ENCODE assay signal across 33 mouse cellular contexts in genomic region chrX:60055185-60055584, GRCm38 (mm10). TPM values are rescaled to one million over a fixed set of nuclear protein-coding genes. Genes with fewer than 3 reads are reported as not detected.
DNase-seq lines count a peak whose midpoint lies in the region; ATAC-seq and TF ChIP-seq lines count a peak whose summit lies in the region.
"Had no signal": no experiment of that assay in that cellular context is flagged by ENCODE, and none has a peak within 500 bp of the region (broad histone marks: within the 10 kb centered on the region; RNA-seq: fewer than 3 reads in every experiment).

No protein-coding gene starts in this region.

- no peak for DNase-seq in lung, postnatal 0 days (ENCODE audit: low spot score)
- no peak for DNase-seq in limb, embryonic 10.5 days (ENCODE audit: low spot score)
- DNase-seq in spleen, postnatal 10 days (ENCODE audit: low spot score in 2 of 2) = no peak
- DNase-seq in T-cell, adult 2 months (ENCODE audit: low spot score) = no peak
- DNase-seq: adrenal gland, postnatal 25 days; cerebellum, adult 18-20 months; cerebellum, postnatal 10 days; gastrocnemius, postnatal 10 days; heart, postnatal 14 days; kidney, adult 9 months; kidney, postnatal 14 days; lung, postnatal 36 days; right cerebral cortex, adult 18-20 months; thymus, adult 2 months; thymus, postnatal 36 days had no signal

- no peaks in the 10 kb centered on the region for H3K27me3 ChIP-seq in lung, embryonic 15.5 days
- H3K27me3 ChIP-seq in lung, postnatal 0 days (replicated peaks; ENCODE audit: insufficient read depth, low read length) = no peaks in the 10 kb centered on the region
- H3K27me3 ChIP-seq in intestine, postnatal 0 days (replicated peaks; ENCODE audit: control insufficient read depth, insufficient read depth, low read length) = no peaks in the 10 kb centered on the region
- H3K27me3 ChIP-seq in stomach, embryonic 15.5 days (replicated peaks) = no peaks in the 10 kb centered on the region
- H3K27me3 ChIP-seq in limb, embryonic 10.5 days (ENCODE audit: low read depth, poor library complexity, severe bottlenecking) = no peaks in the 10 kb centered on the region
- H3K27me3 ChIP-seq: hindbrain, embryonic 15.5 days; midbrain, embryonic 12.5 days; neural tube, embryonic 12.5 days had no signal

- no peak for TF ChIP-seq CTCF in lung, postnatal 0 days (IDR thresholded peaks at IDR 0.05)
- no peak for TF ChIP-seq CTCF in intestine, postnatal 0 days (IDR thresholded peaks at IDR 0.05; ENCODE audit: low read depth)

- no peak overlapping the region for H3K4me2 ChIP-seq in lung, embryonic 15.5 days
- no peak overlapping the region for H3K4me2 ChIP-seq in lung, postnatal 0 days (replicated peaks; ENCODE audit: low read depth, low read length)
- peak overlapping the region; percentile 18; the same call in 1 of the 2 replicates for H3K4me2 ChIP-seq in intestine, postnatal 0 days (replicated peaks; ENCODE audit: low read depth)
- no peak overlapping the region for H3K4me2 ChIP-seq in stomach, embryonic 15.5 days
- H3K4me2 ChIP-seq: hindbrain, embryonic 15.5 days; midbrain, embryonic 12.5 days; neural tube, embryonic 12.5 days had no signal

- TF ChIP-seq EP300 in lung, postnatal 0 days (IDR thresholded peaks at IDR 0.05) = no peak

- WGBS in lung, embryonic 15.5 days = 43% methylated on average over 9 of the region's 9 CpGs
- WGBS in lung, postnatal 0 days = 34% methylated on average over 9 of the region's 9 CpGs
- WGBS in intestine, postnatal 0 days = 43% methylated on average over 9 of the region's 9 CpGs
- WGBS in stomach, embryonic 15.5 days = 55% methylated on average over 9 of the region's 9 CpGs
- 93% methylated on average over 9 of the region's 9 CpGs for WGBS in limb, embryonic 10.5 days

- no peak overlapping the region for H3K27ac ChIP-seq in lung, embryonic 15.5 days
- H3K27ac ChIP-seq in lung, postnatal 0 days (ENCODE audit: low read length) = no peak overlapping the region
- H3K27ac ChIP-seq in intestine, postnatal 0 days (ENCODE audit: low read depth, low read length) = no peak overlapping the region
- no peak overlapping the region for H3K27ac ChIP-seq in stomach, embryonic 15.5 days
- no peak overlapping the region for H3K27ac ChIP-seq in limb, embryonic 10.5 days
- H3K27ac ChIP-seq: hindbrain, embryonic 10.5 days; hindbrain, embryonic 15.5 days; midbrain, embryonic 12.5 days; neural tube, embryonic 12.5 days had no signal

- no peaks in the 10 kb centered on the region for H3K36me3 ChIP-seq in lung, embryonic 15.5 days
- H3K36me3 ChIP-seq in lung, postnatal 0 days (ENCODE audit: insufficient read depth, low read length) = no peaks in the 10 kb centered on the region
- no peaks in the 10 kb centered on the region for H3K36me3 ChIP-seq in intestine, postnatal 0 days (ENCODE audit: control insufficient read depth, insufficient read depth)
- no peaks in the 10 kb centered on the region for H3K36me3 ChIP-seq in stomach, embryonic 15.5 days
- no peaks in the 10 kb centered on the region for H3K36me3 ChIP-seq in limb, embryonic 10.5 days
- H3K36me3 ChIP-seq: hindbrain, embryonic 10.5 days; hindbrain, embryonic 15.5 days; midbrain, embryonic 12.5 days; neural tube, embryonic 12.5 days had no signal

- no peaks in the 10 kb centered on the region for H3K9me3 ChIP-seq in lung, embryonic 15.5 days
- H3K9me3 ChIP-seq in lung, postnatal 0 days (ENCODE audit: low read length) = no peaks in the 10 kb centered on the region
- H3K9me3 ChIP-seq in intestine, postnatal 0 days (ENCODE audit: control insufficient read depth) = no peaks in the 10 kb centered on the region
- no peaks in the 10 kb centered on the region for H3K9me3 ChIP-seq in stomach, embryonic 15.5 days
- H3K9me3 ChIP-seq in limb, embryonic 10.5 days (replicated peaks) = no peaks in the 10 kb centered on the region
- H3K9me3 ChIP-seq: hindbrain, embryonic 10.5 days; hindbrain, embryonic 15.5 days; midbrain, embryonic 12.5 days; neural tube, embryonic 12.5 days had no signal

- peak; percentile 42; the same call in 1 of the 2 replicates for ATAC-seq in lung, embryonic 15.5 days (ENCODE audit: borderline replicate concordance, extremely low read depth, low FRiP score, low TSS enrichment)
- ATAC-seq in lung, postnatal 0 days = no peak
- no peak for ATAC-seq in intestine, postnatal 0 days
- peak; percentile 87 for ATAC-seq in stomach, embryonic 15.5 days (ENCODE audit: insufficient read depth, low FRiP score, low read depth)
- ATAC-seq: CD4-positive, CD25-positive, alpha-beta regulatory T cell, adult 4 months; forebrain, embryonic 16.5 days; inflammation-experienced regulatory T-cells, adult 6 months had no signal

- H3K4me3 ChIP-seq in lung, embryonic 15.5 days = no peak overlapping the region
- no peak overlapping the region for H3K4me3 ChIP-seq in lung, postnatal 0 days (ENCODE audit: low read depth, low read length)
- H3K4me3 ChIP-seq in intestine, postnatal 0 days (ENCODE audit: low read depth, low read length) = no peak overlapping the region
- no peak overlapping the region for H3K4me3 ChIP-seq in stomach, embryonic 15.5 days (replicated peaks)
- no peak overlapping the region for H3K4me3 ChIP-seq in limb, embryonic 10.5 days
- H3K4me3 ChIP-seq: erythroblast, embryonic 14.5 days; hindbrain, embryonic 10.5 days; hindbrain, embryonic 15.5 days; megakaryocyte, embryonic 14.5 days; midbrain, embryonic 12.5 days; myocyte; neural tube, embryonic 12.5 days had no signal

- no peaks in the 10 kb centered on the region for H3K4me1 ChIP-seq in lung, embryonic 15.5 days
- no peaks in the 10 kb centered on the region for H3K4me1 ChIP-seq in lung, postnatal 0 days (ENCODE audit: insufficient read depth, low read depth, low read length)
- H3K4me1 ChIP-seq in intestine, postnatal 0 days (replicated peaks; ENCODE audit: control insufficient read depth, insufficient read depth, low read length) = no peaks in the 10 kb centered on the region
- H3K4me1 ChIP-seq in stomach, embryonic 15.5 days = no peaks in the 10 kb centered on the region
- no peaks in the 10 kb centered on the region for H3K4me1 ChIP-seq in limb, embryonic 10.5 days
- H3K4me1 ChIP-seq: hindbrain, embryonic 10.5 days; hindbrain, embryonic 15.5 days; megakaryocyte, embryonic 14.5 days; midbrain, embryonic 12.5 days; neural tube, embryonic 12.5 days had no signal

- no peak overlapping the region for H3K9ac ChIP-seq in lung, embryonic 15.5 days
- no peak overlapping the region for H3K9ac ChIP-seq in lung, postnatal 0 days (replicated peaks; ENCODE audit: low read depth)
- no peak overlapping the region for H3K9ac ChIP-seq in intestine, postnatal 0 days (ENCODE audit: low read depth, low read length)
- no peak overlapping the region for H3K9ac ChIP-seq in stomach, embryonic 15.5 days
- H3K9ac ChIP-seq: hindbrain, embryonic 15.5 days; midbrain, embryonic 12.5 days; neural tube, embryonic 12.5 days had no signal

RNA-seq across cellular contexts. Expression of gene F9, which starts 55.9 kb away (rescaled TPM):
- polyA plus RNA-seq in lung, embryonic 15.5 days (2015; fragmentation: Nextera tagmentation; extraction: Ambion mirVana) = 0.09 TPM in 1 of 2 replicates, not detected in the other
- not detected in 2 replicates for polyA plus RNA-seq in lung, postnatal 0 days (2015; fragmentation: Nextera tagmentation; extraction: Ambion mirVana)
- polyA plus RNA-seq in intestine, postnatal 0 days (2015; fragmentation: Nextera tagmentation; extraction: Ambion mirVana) = 0.51 and 0.93 TPM in 2 replicates
- polyA plus RNA-seq in stomach, embryonic 15.5 days (2015; fragmentation: Nextera tagmentation; extraction: Ambion mirVana) = 0.10 and 0.23 TPM in 2 replicates
- not detected in 2 replicates for polyA plus RNA-seq in limb, embryonic 10.5 days (2016; fragmentation: Nextera tagmentation; extraction: Ambion mirVana)
- polyA plus RNA-seq: CD4-positive, CD25-positive, alpha-beta regulatory T cell, adult 4 months; erythroblast, embryonic 14.5 days; forebrain, embryonic 11.5 days; forebrain, embryonic 16.5 days; gonadal fat pad, adult 2 months; heart, embryonic 14.5 days; hindbrain, embryonic 10.5 days; hindbrain, embryonic 15.5 days; inflammation-experienced regulatory T-cells, adult 6 months; limb, embryonic 14.5 days; midbrain, embryonic 12.5 days; midbrain, postnatal 0 days; myocyte; neural tube, embryonic 12.5 days had no signal

Comparison
In these comparisons a context has a peak if more than half of its experiments do, and no peak if none do; other contexts are left out.
1. ATAC-seq: peak in lung, embryonic 15.5 days (single experiment) and stomach, embryonic 15.5 days (single experiment); none in lung, postnatal 0 days (single experiment) and intestine, postnatal 0 days (single experiment).